Mouse (Mus musculus) spleen, adult 2 months (tissue): ENCODE measurements at regions not wholly inside any gene's neighbourhood (a gene's known extent, or its start where the extent isn't known, plus 50 kb on each side); places are given as distances from the start of the nearest gene placed in this dataset.
A peak's percentile ranks its signal among the peaks of the same experiment; 100 is the strongest.

ENCODE experiments used
- DNase-seq, 2 experiments: peaks; one replicate each; pipeline versions ENCODE4 v3.0.0 to v3.0.0-alpha.2; 2012 to 2021; ENCODE audit warnings: low spot score in 2 of 2, low read depth in 1 of 2
- H3K27ac ChIP-seq: fragments of 200-500 bp; 2 replicates; pipeline ENCODE4 v1.5.1; 2012; ENCODE audit warnings: low read length, inconsistent platforms; ENCODE audit not compliant: insufficient read depth
- H3K27me3 ChIP-seq: fragments of 200-500 bp; 2 replicates; pipeline ENCODE4 v1.6.1; 2012; ENCODE audit warnings: mild to moderate bottlenecking, moderate library complexity, low read length, inconsistent platforms; ENCODE audit not compliant: control insufficient read depth, insufficient read depth
- H3K36me3 ChIP-seq: fragments of 200-500 bp; 2 replicates; pipeline ENCODE4 v1.6.1; 2012; ENCODE audit warnings: mild to moderate bottlenecking, low read length, inconsistent platforms; ENCODE audit not compliant: control insufficient read depth, insufficient read depth
- H3K4me1 ChIP-seq: fragments of 200-500 bp; 2 replicates; pipeline ENCODE4 v1.6.1; 2011; ENCODE audit warnings: inconsistent platforms; ENCODE audit not compliant: control insufficient read depth, insufficient read depth, insufficient read length
- H3K4me3 ChIP-seq: fragments of 200-500 bp; 2 replicates; pipeline ENCODE4 v1.5.1; 2011; ENCODE audit warnings: mild to moderate bottlenecking, inconsistent platforms; ENCODE audit not compliant: insufficient read depth, insufficient read length; ENCODE audit errors: extremely low read depth
- CTCF ChIP-seq: fragments of 200-500 bp; IDR thresholded peaks from 2 replicates; pipeline ENCODE4 v1.5.1; 2011; ENCODE audit warnings: mild to moderate bottlenecking, inconsistent platforms; ENCODE audit not compliant: insufficient read depth, insufficient read length, insufficient replicate concordance; ENCODE audit errors: extremely low read depth
- POLR2A ChIP-seq: fragments of 200-500 bp; IDR thresholded peaks from 2 replicates; pipeline ENCODE4 v1.6.1; 2011; ENCODE audit warnings: low read depth, low read length, inconsistent platforms
- WGBS: fragments of 180-500 bp; shearing (Covaris S2); methylation state at CpG from one replicate; pipeline ENCODE4 v1.1.7; 2018; 5-methylcytosine and 5-hydroxymethylcytosine counted together

- WGBS: 64% methylated on average over 9 of the region's 9 CpGs
- Histone ChIP-seq H3K4me3 (no peak overlapping the region), H3K4me1 (no peaks in the 10 kb centered on the region), H3K27me3 (no peaks in the 10 kb centered on the region), H3K36me3 (no peaks in the 10 kb centered on the region), H3K27ac (no peak overlapping the region)
- no peak for DNase-seq
- TF ChIP-seq CTCF: no peak
- TF ChIP-seq POLR2A: no peak
These were observed 231.6 kb downstream of the Fzd1 start for GRCm38 (mm10) chr5:4526042-4526815.

GRCm38 (mm10) chr5:4500599-4500998 lies 257.2 kb downstream of the Fzd1 start:
- TF ChIP-seq POLR2A (no peak), CTCF (no peak)
- no peaks in the 10 kb centered on the region for H3K4me1 ChIP-seq
- no peaks in the 10 kb centered on the region for H3K27me3 ChIP-seq
- H3K36me3 ChIP-seq: no peaks in the 10 kb centered on the region
- H3K4me3 ChIP-seq: no peak overlapping the region
- no peak for DNase-seq
- WGBS: 78% methylated on average over 3 of the region's 3 CpGs
- H3K27ac ChIP-seq: no peak overlapping the region

DNA sequence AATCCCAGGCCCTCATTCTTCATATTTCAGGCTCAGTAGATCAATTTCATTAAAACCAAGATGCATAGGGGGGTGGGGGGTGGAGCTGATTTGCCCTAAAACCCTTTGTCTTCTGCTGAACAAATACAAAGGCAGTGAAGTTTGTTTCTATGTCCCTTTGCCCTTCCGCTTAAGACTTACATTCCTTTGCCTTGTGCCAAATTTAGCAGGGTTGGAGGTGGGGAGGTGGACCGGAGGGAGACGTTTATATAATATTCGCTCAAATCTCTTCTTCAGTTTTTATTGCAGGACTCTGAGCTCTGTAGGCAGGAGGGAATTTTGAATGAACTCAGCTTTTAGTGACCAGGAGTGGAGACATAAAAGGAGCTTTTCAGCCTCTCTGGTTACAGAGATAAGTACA lies 258.8 kb downstream of the Fzd1 start:
- TF ChIP-seq CTCF: no peak
- TF ChIP-seq POLR2A: no peak
- 46% methylated on average over 4 of the region's 4 CpGs for WGBS
- no peak for DNase-seq
- no peak overlapping the region for H3K27ac ChIP-seq
- H3K36me3 ChIP-seq: no peaks in the 10 kb centered on the region
- H3K4me1 ChIP-seq: no peaks in the 10 kb centered on the region
- no peak overlapping the region for H3K4me3 ChIP-seq
- H3K27me3 ChIP-seq: no peaks in the 10 kb centered on the region

- H3K27me3 ChIP-seq: no peaks in the 10 kb centered on the region
- DNase-seq: no peak
- 92% methylated on average over 3 of the region's 3 CpGs for WGBS
- H3K27ac ChIP-seq: no peak overlapping the region
- TF ChIP-seq CTCF: no peak
- no peak for TF ChIP-seq POLR2A
- no peaks in the 10 kb centered on the region for H3K4me1 ChIP-seq
- no peak overlapping the region for H3K4me3 ChIP-seq
- H3K36me3 ChIP-seq: no peaks in the 10 kb centered on the region
These were observed 259.4 kb downstream of the Fzd1 start for GRCm38 (mm10) chr5:4498425-4498824.

DNA sequence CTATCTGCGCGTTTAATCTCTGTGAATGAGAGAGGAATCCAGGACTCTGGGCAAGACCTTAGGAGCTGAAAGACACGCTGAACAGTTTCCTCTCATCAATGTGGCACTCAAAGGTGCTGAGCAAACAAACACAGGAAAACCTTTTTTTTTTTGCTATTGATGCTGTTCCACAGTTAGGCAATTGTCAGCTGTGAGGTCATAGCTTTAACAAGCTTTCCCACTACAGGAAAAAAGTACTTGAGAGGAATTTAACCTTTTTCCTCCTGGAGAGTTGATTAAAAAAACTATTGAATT lies 261.0 kb downstream of the Fzd1 start:
- 20% methylated on average over 3 of the region's 3 CpGs for WGBS
- no peaks in the 10 kb centered on the region for H3K4me1 ChIP-seq
- TF ChIP-seq CTCF (no peak), POLR2A (no peak)
- DNase-seq: no peak
- H3K27ac ChIP-seq: no peak overlapping the region
- H3K4me3 ChIP-seq: no peak overlapping the region
- H3K36me3 ChIP-seq: no peaks in the 10 kb centered on the region
- no peaks in the 10 kb centered on the region for H3K27me3 ChIP-seq

GRCm38 (mm10) chr5:4496132-4496906 lies 261.5 kb downstream of the Fzd1 start:
- 13% methylated on average over 20 of the region's 20 CpGs for WGBS
- no peak for DNase-seq
- Histone ChIP-seq H3K36me3 (no peaks in the 10 kb centered on the region), H3K4me1 (no peaks in the 10 kb centered on the region), H3K4me3 (no peak overlapping the region), H3K27me3 (no peaks in the 10 kb centered on the region), H3K27ac (peak overlapping the region; percentile 18; the same call in 1 of the 2 replicates)
- TF ChIP-seq POLR2A: no peak
- TF ChIP-seq CTCF: no peak

DNA sequence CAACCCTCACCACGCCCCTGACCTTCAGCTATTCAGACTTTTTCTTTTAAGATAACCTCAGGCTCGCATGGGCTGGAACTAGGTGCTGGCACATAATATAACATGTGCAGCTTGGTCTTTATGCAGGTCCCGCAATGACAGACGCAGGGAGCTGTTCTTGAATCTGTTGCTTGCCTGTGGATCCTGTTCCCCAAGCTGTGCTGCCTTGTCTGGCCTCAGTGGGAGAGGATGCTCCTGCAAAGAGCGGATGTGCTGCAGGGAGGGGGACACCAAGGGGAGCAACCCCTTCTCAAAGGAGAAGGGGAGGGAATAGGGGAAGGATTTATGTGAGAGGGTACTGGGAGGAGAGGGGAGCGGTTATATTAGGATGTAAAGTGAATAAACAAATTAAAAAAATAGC lies 262.4 kb downstream of the Fzd1 start:
- H3K27me3 ChIP-seq: no peaks in the 10 kb centered on the region
- H3K36me3 ChIP-seq: no peaks in the 10 kb centered on the region
- no peaks in the 10 kb centered on the region for H3K4me1 ChIP-seq
- WGBS: 87% methylated on average over 6 of the region's 6 CpGs
- no peak for DNase-seq
- TF ChIP-seq CTCF (no peak), POLR2A (no peak)
- no peak overlapping the region for H3K27ac ChIP-seq
- no peak overlapping the region for H3K4me3 ChIP-seq
